In genomic region chr10:33210411-33210810, GRCm38 (mm10) we compare ENCODE assay signal across 16 mouse cellular contexts.
"Had no signal": no experiment of that assay in that cellular context is flagged by ENCODE, and none has a peak within 500 bp of the region (broad histone marks: within the 10 kb centered on the region; RNA-seq: fewer than 3 reads in every experiment).

No protein-coding gene starts in this region.

- H3K4me1 ChIP-seq: neural tube, embryonic 13.5 days; neural tube, embryonic 15.5 days; stomach, embryonic 15.5 days had no signal

- H3K9ac ChIP-seq: neural tube, embryonic 13.5 days; neural tube, embryonic 15.5 days; stomach, embryonic 15.5 days had no signal

- H3K27ac ChIP-seq: neural tube, embryonic 13.5 days; neural tube, embryonic 15.5 days; stomach, embryonic 15.5 days; stomach, postnatal 0 days had no signal

- H3K4me2 ChIP-seq: neural tube, embryonic 13.5 days; neural tube, embryonic 15.5 days; stomach, embryonic 15.5 days had no signal

- DNase-seq: retina, postnatal 1 day; right cerebral cortex, adult 18-20 months; right cerebral cortex, postnatal 14 days; right cerebral cortex, postnatal 25 days; right cerebral cortex, postnatal 4 days; spleen, adult 18-20 months; thymus, adult 18-20 months; thymus, adult 2 months; thymus, postnatal 14 days; thymus, postnatal 25 days; thymus, postnatal 36 days; thymus, postnatal 4 days had no signal

- H3K36me3 ChIP-seq: neural tube, embryonic 13.5 days; neural tube, embryonic 15.5 days; stomach, embryonic 15.5 days had no signal

- H3K9me3 ChIP-seq: neural tube, embryonic 13.5 days; neural tube, embryonic 15.5 days; stomach, embryonic 15.5 days had no signal

- H3K4me3 ChIP-seq: neural tube, embryonic 13.5 days; neural tube, embryonic 15.5 days; stomach, embryonic 15.5 days had no signal

- H3K27me3 ChIP-seq: neural tube, embryonic 13.5 days; neural tube, embryonic 15.5 days; stomach, embryonic 15.5 days had no signal
